Mouse (Mus musculus) cortical plate, adult 2 months (tissue): ENCODE results near the gene Myh9.

Experiments used
- CTCF ChIP-seq: fragments of 200-500 bp; IDR thresholded peaks from 2 replicates; pipeline ENCODE4 v1.5.1; 2011; ENCODE audit warnings: mild to moderate bottlenecking, control low read depth, low read length; ENCODE audit not compliant: insufficient read depth; ENCODE audit errors: extremely low read depth
- POLR2A ChIP-seq: fragments of 200-500 bp; IDR thresholded peaks from 2 replicates; pipeline ENCODE4 v1.6.1; 2011; ENCODE audit warnings: mild to moderate bottlenecking, low read length, control low read depth; ENCODE audit not compliant: insufficient read depth; ENCODE audit errors: extremely low read depth

DNA sequence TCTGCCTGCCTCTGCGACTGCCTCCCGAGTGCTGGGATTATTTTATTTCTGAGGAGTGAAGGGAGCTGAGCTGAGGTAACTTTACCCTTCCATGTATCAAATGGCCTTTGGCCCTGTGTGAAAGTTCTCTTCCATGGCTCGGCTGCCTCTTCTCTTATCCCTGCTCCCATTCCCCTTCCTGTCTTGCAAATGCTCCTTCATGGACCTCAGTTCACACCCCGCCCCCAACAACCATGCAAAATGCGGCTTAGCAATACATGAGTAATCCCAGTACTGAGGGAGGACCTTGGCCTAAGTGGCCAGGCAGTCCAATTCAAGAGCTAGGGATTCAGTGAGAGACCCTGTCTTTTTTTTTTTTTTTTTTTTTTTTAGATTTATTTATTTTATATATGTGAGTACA, 26.4 kb upstream of the Myh9 start:
- TF ChIP-seq CTCF (no peak), POLR2A (no peak)
